Comparison of ENCODE assay signal across 8 mouse cellular contexts in the genomic region with DNA sequence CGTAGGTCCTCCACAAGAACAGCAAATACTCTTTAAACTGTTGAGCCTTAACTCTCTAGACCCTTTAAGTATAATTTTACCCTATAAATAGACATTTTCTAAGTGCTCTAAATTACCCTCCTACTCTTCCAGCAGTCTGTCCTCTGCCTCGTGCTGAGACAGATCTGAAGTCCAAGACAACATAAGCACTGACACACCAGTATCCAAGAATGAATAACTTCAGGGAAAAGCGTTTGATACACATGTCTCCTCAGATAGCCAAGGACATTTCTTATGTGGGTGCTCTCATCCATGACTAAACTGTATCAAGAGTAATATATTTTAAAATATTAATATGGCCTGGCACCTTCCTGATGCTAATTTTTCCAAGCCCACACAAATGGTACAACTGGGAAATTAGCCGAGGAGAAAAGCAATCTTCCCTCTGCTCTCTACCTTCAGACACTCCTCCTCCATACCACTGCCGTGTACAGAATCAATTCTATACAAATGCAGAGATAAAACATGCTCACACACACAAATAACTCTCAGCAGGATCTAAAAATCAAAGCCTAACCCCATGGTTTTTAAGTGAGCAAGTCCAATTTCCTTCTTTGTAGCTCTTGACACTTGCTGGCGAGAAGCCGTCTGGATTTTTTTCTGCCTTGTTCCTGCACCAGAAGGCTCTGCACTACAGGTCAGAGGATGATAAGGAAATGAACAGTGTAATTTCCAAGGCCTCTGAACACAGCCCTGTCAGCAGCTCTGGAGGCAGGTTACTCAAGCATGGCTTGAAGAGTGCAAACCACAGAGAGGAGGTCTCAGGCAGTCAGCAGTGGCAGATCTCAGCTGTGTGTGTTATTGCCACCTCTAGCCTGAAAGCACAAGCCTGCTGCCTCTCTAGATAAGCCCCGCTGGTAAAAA. TPM values are rescaled to one million over a fixed set of nuclear protein-coding genes. Genes with fewer than 3 reads are reported as not detected.
DNase-seq lines count a peak whose midpoint lies in the region; ATAC-seq and TF ChIP-seq lines count a peak whose summit lies in the region.

No protein-coding gene starts in this region.

- no peak for ATAC-seq in embryonic facial prominence, embryonic 14.5 days (ENCODE audit: low read depth)
- peak; percentile 76 for ATAC-seq in stomach, postnatal 0 days (ENCODE audit: low FRiP score, low TSS enrichment)

- 50% methylated on average over 8 of the region's 8 CpGs for WGBS in embryonic facial prominence, embryonic 14.5 days
- 71% methylated on average over 8 of the region's 8 CpGs for WGBS in embryonic facial prominence, embryonic 10.5 days
- WGBS in stomach, postnatal 0 days = 39% methylated on average over 8 of the region's 8 CpGs

- no peak for TF ChIP-seq CTCF in stomach, postnatal 0 days (IDR thresholded peaks at IDR 0.05; ENCODE audit: low read depth)

- H3K36me3 ChIP-seq in embryonic facial prominence, embryonic 14.5 days (ENCODE audit: control insufficient read depth, insufficient read depth, low read length) = no peaks in the 10 kb centered on the region
- H3K36me3 ChIP-seq in embryonic facial prominence, embryonic 10.5 days (replicated peaks) = peaks cover 25% of the 10 kb centered on the region
- H3K36me3 ChIP-seq in stomach, postnatal 0 days (ENCODE audit: control insufficient read depth, insufficient read depth, low read length) = no peaks in the 10 kb centered on the region

- H3K4me3 ChIP-seq in embryonic facial prominence, embryonic 14.5 days (ENCODE audit: low read depth, low read length) = no peak overlapping the region
- no peak overlapping the region for H3K4me3 ChIP-seq in embryonic facial prominence, embryonic 10.5 days
- H3K4me3 ChIP-seq in stomach, postnatal 0 days (ENCODE audit: low read depth, low read length) = no peak overlapping the region

- TF ChIP-seq EP300 in stomach, postnatal 0 days (optimal IDR thresholded peaks at IDR 0.05) = no peak

- H3K27ac ChIP-seq in embryonic facial prominence, embryonic 14.5 days (replicated peaks; ENCODE audit: low read depth, low read length) = no peak overlapping the region
- H3K27ac ChIP-seq in embryonic facial prominence, embryonic 10.5 days (replicated peaks) = no peak overlapping the region
- peak overlapping the region; percentile 81 for H3K27ac ChIP-seq in stomach, postnatal 0 days (replicated peaks)

- peak; percentile 51 for DNase-seq in embryonic facial prominence, embryonic 14.5 days (ENCODE audit: low spot score)
- no peak for DNase-seq in embryonic facial prominence, embryonic 10.5 days (ENCODE audit: low spot score)
- DNase-seq in c-Kit-positive CD71-positive TER-119-positive erythroid progenitor cells, embryonic 14.5 days (ENCODE audit: low spot score) = peak; percentile 53
- DNase-seq in heart, adult 9 months (ENCODE audit: low spot score in 2 of 2) = peak; percentile 25 to 37
- DNase-seq in kidney, adult 8-10 months = peak; percentile 71 to 72
- peak; percentile 57 for DNase-seq in lung, postnatal 36 days
- DNase-seq in stomach, postnatal 0 days (ENCODE audit: low spot score) = peak; percentile 52
- no peak for DNase-seq in natural killer cell, adult 2 months (ENCODE audit: low spot score in 2 of 2)

- H3K9ac ChIP-seq in embryonic facial prominence, embryonic 14.5 days (ENCODE audit: low read depth, low read length) = no peak overlapping the region
- H3K9ac ChIP-seq in stomach, postnatal 0 days (ENCODE audit: low read length) = no peak overlapping the region

- peaks cover 23% of the 10 kb centered on the region for H3K4me1 ChIP-seq in embryonic facial prominence, embryonic 14.5 days (ENCODE audit: control insufficient read depth, insufficient read depth, low read length)
- peaks cover 20% of the 10 kb centered on the region; the same call in 1 of the 2 replicates for H3K4me1 ChIP-seq in embryonic facial prominence, embryonic 10.5 days
- H3K4me1 ChIP-seq in stomach, postnatal 0 days (replicated peaks; ENCODE audit: control insufficient read depth, insufficient read depth) = peaks cover 16% of the 10 kb centered on the region

- no peak overlapping the region for H3K4me2 ChIP-seq in embryonic facial prominence, embryonic 14.5 days (ENCODE audit: low read depth, low read length)
- 0 out of 2 replicates have a peak overlapping the region, but pooled peaks have one; percentile 14 for H3K4me2 ChIP-seq in stomach, postnatal 0 days (replicated peaks; ENCODE audit: low read depth)

- no peaks in the 10 kb centered on the region for H3K9me3 ChIP-seq in embryonic facial prominence, embryonic 14.5 days (ENCODE audit: control insufficient read depth, low read length)
- no peaks in the 10 kb centered on the region for H3K9me3 ChIP-seq in embryonic facial prominence, embryonic 10.5 days
- no peaks in the 10 kb centered on the region for H3K9me3 ChIP-seq in stomach, postnatal 0 days (ENCODE audit: control insufficient read depth, low read length)

- H3K27me3 ChIP-seq in embryonic facial prominence, embryonic 14.5 days (replicated peaks; ENCODE audit: control insufficient read depth, insufficient read depth, low read length) = no peaks in the 10 kb centered on the region
- no peaks in the 10 kb centered on the region for H3K27me3 ChIP-seq in embryonic facial prominence, embryonic 10.5 days (replicated peaks; ENCODE audit: low read depth, poor library complexity, severe bottlenecking)
- no peaks in the 10 kb centered on the region for H3K27me3 ChIP-seq in stomach, postnatal 0 days (ENCODE audit: control insufficient read depth, insufficient read depth, low read length)

RNA-seq across cellular contexts. Expression of gene Zfp609, which starts 40.2 kb away (rescaled TPM):
- 5.9 and 6.4 TPM in 2 replicates for polyA plus RNA-seq in embryonic facial prominence, embryonic 14.5 days (2014; fragmentation: Nextera tagmentation; extraction: Ambion mirVana)
- polyA plus RNA-seq in embryonic facial prominence, embryonic 10.5 days (2016; fragmentation: Nextera tagmentation; extraction: Ambion mirVana) = 6.9 and 7.0 TPM in 2 replicates
- 2.4 and 2.7 TPM in 2 replicates for polyA plus RNA-seq in stomach, postnatal 0 days (2015; fragmentation: Nextera tagmentation; extraction: Ambion mirVana)

Comparison
In these comparisons a context has a peak if more than half of its experiments do, and no peak if none do; other contexts are left out.
1. DNase-seq: peak in embryonic facial prominence, embryonic 14.5 days (single experiment), c-Kit-positive CD71-positive TER-119-positive erythroid progenitor cells, embryonic 14.5 days (single experiment), heart, adult 9 months (2 of 2), kidney, adult 8-10 months (2 of 2), lung, postnatal 36 days (single experiment) and stomach, postnatal 0 days (single experiment); none in embryonic facial prominence, embryonic 10.5 days (single experiment) and natural killer cell, adult 2 months (0 of 2).